Mouse (Mus musculus): ENCODE data around the gene Gpr176.

- TF ChIP-seq CTCF (IDR thresholded peaks at IDR 0.05; ENCODE audit: low read depth, low read length) (no peak), TAL1 (conservative IDR thresholded peaks at IDR 0.05; ENCODE audit: low read depth, low read length) (no peak)
Observed at GRCm38 (mm10) chr2:118297966-118298365, 75.3 kb downstream of the Gpr176 start.
